Mouse (Mus musculus) hindbrain, postnatal 0 days (tissue): ENCODE measurements around the gene Ripor1. TPM values are rescaled to one million over a fixed set of nuclear protein-coding genes. Genes with fewer than 3 reads are reported as not detected.

Experiments
- ATAC-seq: fragments of 200-750 bp; cut with Nextera tagmentation; 2 replicates; pipeline ENCODE4 v1.8.0; 2017; ENCODE audit warnings: mild to moderate bottlenecking, moderate TSS enrichment, moderate library complexity
- DNase-seq: peaks from one replicate; pipeline ENCODE4 v3.0.0-alpha.2; 2015; ENCODE audit warnings: low spot score
- H3K27ac ChIP-seq: fragments of 300-500 bp; sonication (generic); 2 replicates; pipeline ENCODE4 v1.5.1; 2014; ENCODE audit warnings: mild to moderate bottlenecking
- H3K27me3 ChIP-seq: fragments of 300-500 bp; sonication (generic); 2 replicates; pipeline ENCODE4 v1.6.1; 2014; ENCODE audit warnings: low read length, mixed read lengths; ENCODE audit not compliant: insufficient read depth
- H3K36me3 ChIP-seq: fragments of 300-500 bp; sonication (generic); 2 replicates; pipeline ENCODE4 v1.6.1; 2014; ENCODE audit warnings: low read length, mixed read lengths; ENCODE audit not compliant: insufficient read depth
- H3K4me1 ChIP-seq: fragments of 300-500 bp; sonication (generic); 2 replicates; pipeline ENCODE4 v1.6.1; 2014; ENCODE audit warnings: antibody characterized with exemption, low read length, mixed read lengths; ENCODE audit not compliant: insufficient read depth
- H3K4me2 ChIP-seq: fragments of 300-500 bp; sonication (generic); 2 replicates; pipeline ENCODE4 v1.6.1; 2014; ENCODE audit warnings: low read depth, mild to moderate bottlenecking, low read length, moderate library complexity, mixed read lengths
- H3K4me3 ChIP-seq: fragments of 300-500 bp; sonication (generic); 2 replicates; pipeline ENCODE4 v1.5.1; 2014; ENCODE audit warnings: low read length
- H3K9ac ChIP-seq: fragments of 300-500 bp; sonication (generic); replicated peaks from 2 replicates; pipeline ENCODE4 v1.6.1; 2014; ENCODE audit warnings: mild to moderate bottlenecking, low read length, moderate library complexity, mixed read lengths
- H3K9me3 ChIP-seq: fragments of 300-500 bp; sonication (generic); 2 replicates; pipeline ENCODE4 v1.6.1; 2016; ENCODE audit warnings: low read length, mixed read lengths
- CTCF ChIP-seq: IDR thresholded peaks from 2 replicates; pipeline ENCODE4 v1.5.1; 2016; ENCODE audit warnings: antibody characterized with exemption, control low read depth, low read depth
- WGBS: fragments of 180-500 bp; shearing (Covaris S2); extraction: QIAGEN DNeasy Blood & Tissue Kit; methylation state at CpG from one replicate; pipeline ENCODE4 v1.1.7; 2014; 5-methylcytosine and 5-hydroxymethylcytosine counted together
- polyA plus RNA-seq: library from polyadenylated mRNA; unstranded; fragments of >200 nt; fragmentation: Nextera tagmentation; extraction: Ambion mirVana; gene quantifications from 2 replicates; pipeline ENCODE4 v1.2.1, GENCODE M21; 2015
- total RNA-seq: library from RNA; depleted of rRNA; stranded (reverse); fragments of >200 nt; gene quantifications from 2 replicates; pipeline ENCODE4 v1.2.3, GENCODE M21; 2014

The Ripor1 gene
- total and polyA plus RNA-seq, 2 experiments from 2014 or later, result 14.4 to 28.7 TPM

- Histone ChIP-seq H3K4me1 (peaks cover 7% of the 10 kb centered on the region; the same call in 1 of the 2 replicates), H3K4me2 (peak overlapping the region; percentile 95), H3K4me3 (peak overlapping the region; percentile 67), H3K36me3 (no peaks in the 10 kb centered on the region), H3K27ac (peak overlapping the region; percentile 93), H3K9ac (peak overlapping the region; percentile 95), H3K27me3 (no peaks in the 10 kb centered on the region), H3K9me3 (no peaks in the 10 kb centered on the region)
- peak; percentile 32 for ATAC-seq
- under 1% methylated on average over 31 of the region's 39 CpGs for WGBS
- DNase-seq, result peak; percentile 40
- no peak for TF ChIP-seq CTCF
Measured at GRCm38 (mm10) chr8:105605491-105606188, 585 bp downstream of the Ripor1 start.

DNA sequence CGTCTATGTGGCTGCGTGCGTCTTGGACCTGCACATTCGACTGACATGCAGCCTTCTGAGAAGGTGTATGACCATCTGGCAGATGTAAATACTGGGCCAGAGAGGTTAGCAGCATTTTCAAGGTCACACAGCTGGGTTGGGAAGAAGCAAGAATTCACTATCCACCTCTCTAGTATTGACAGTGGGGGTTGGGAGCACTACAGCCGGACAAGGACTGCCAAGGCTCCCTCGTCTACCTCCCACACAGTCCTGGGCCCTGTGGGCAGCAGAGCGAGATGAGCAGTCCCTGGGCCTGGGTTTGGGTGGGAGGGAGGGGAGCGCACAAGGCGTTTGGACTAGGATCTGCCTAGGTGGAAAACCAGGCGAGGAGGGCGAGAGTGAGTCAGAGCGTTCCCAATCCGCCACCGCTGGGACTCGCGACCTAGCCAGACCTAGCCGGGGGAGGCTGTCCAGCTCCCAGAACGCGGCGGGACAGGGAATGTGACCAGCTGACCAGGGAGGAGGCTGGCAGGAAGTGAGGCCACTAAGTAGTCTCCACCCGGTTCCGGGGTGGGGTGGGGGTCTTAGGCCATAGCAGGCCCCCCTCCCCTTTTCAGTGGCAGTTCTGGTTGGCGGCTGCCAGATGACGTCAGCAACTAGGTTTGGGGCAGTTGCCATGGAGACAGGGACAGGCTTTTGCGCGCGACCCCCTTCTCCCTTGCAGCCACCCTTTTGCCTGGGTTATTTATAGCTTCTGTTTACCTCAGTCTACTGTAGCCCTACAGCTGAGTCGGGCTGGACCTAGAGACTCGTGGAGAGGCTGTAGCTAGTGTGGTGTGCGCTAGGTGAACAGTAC is 1.4 kb downstream of the Ripor1 start:
- ATAC-seq (peak; percentile 84), DNase-seq (peak; percentile 95)
- H3K27me3 ChIP-seq, result no peaks in the 10 kb centered on the region
- H3K9ac ChIP-seq, result peak overlapping the region; percentile 95
- H3K9me3 ChIP-seq, result no peaks in the 10 kb centered on the region
- H3K4me2 ChIP-seq, result peak overlapping the region; percentile 95
- peak overlapping the region; percentile 93 for H3K27ac ChIP-seq
- H3K4me3 ChIP-seq, result peak overlapping the region; percentile 67
- H3K4me1 ChIP-seq, result peaks cover 7% of the 10 kb centered on the region; the same call in 1 of the 2 replicates
- 0 out of 2 replicates have a peak, but pooled peaks have one; percentile 6 for TF ChIP-seq CTCF
- H3K36me3 ChIP-seq, result no peaks in the 10 kb centered on the region
- under 1% methylated on average over 28 of the region's 30 CpGs for WGBS

DNA sequence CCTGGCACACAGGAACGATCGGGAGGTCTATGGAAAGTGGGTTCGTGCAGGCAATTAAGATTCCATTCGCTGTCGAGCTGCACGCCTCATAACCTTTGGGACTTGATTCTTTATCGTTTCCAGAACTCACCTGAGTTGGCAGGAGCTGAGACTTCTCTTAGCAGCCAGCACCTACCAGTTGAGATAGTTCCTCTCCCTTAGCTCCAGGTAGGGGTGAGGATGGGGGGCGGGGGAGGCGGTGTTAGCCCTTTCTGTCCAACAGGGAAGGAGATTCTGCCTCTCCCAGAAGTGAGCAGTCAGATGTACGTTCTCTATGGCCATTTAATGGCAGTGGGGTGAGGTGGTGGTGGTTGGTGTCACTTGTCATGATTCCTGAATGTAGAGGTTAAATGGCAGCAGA is 2.0 kb downstream of the Ripor1 start:
- no peak for DNase-seq
- Histone ChIP-seq H3K27ac (peak overlapping the region; percentile 93), H3K27me3 (no peaks in the 10 kb centered on the region), H3K9ac (peak overlapping the region; percentile 95), H3K4me1 (peaks cover 7% of the 10 kb centered on the region; the same call in 1 of the 2 replicates), H3K36me3 (no peaks in the 10 kb centered on the region), H3K4me3 (peak overlapping the region; percentile 67), H3K4me2 (peak overlapping the region; percentile 95), H3K9me3 (no peaks in the 10 kb centered on the region)
- no peak; the same call in 1 of the 2 replicates for TF ChIP-seq CTCF
- ATAC-seq, result no peak
- 5% methylated on average over 10 of the region's 10 CpGs for WGBS

DNA sequence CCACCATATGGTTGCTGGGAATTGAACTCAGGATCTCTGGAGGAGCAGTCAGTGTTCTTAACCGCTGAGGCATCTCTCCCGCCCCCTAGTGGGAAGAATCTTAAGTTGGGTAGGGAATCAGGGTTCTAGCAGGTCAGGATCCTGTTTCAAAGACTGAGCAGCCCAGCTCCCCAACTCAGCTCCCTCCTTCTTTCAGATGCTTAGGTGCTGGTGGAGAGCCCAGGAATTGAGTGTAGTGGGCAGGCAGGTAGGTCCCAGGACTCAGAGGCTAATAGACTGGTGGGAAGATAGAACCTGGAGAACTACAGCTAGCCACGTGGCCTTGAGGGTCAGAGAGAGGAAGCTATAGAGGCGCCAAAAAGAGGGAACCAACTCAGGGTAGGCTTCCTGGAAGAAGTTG is 2.6 kb downstream of the Ripor1 start:
- H3K36me3 ChIP-seq, result no peaks in the 10 kb centered on the region
- no peak overlapping the region for H3K4me3 ChIP-seq
- 29% methylated on average over 4 of the region's 4 CpGs for WGBS
- no peak overlapping the region for H3K9ac ChIP-seq
- DNase-seq (peak; percentile 50), ATAC-seq (no peak)
- H3K4me1 ChIP-seq, result peaks cover 7% of the 10 kb centered on the region; the same call in 1 of the 2 replicates
- TF ChIP-seq CTCF, result peak; percentile 61
- no peaks in the 10 kb centered on the region for H3K27me3 ChIP-seq
- peak overlapping the region; percentile 95; the same call in 1 of the 2 replicates for H3K4me2 ChIP-seq
- H3K27ac ChIP-seq, result no peak overlapping the region
- no peaks in the 10 kb centered on the region for H3K9me3 ChIP-seq

DNA sequence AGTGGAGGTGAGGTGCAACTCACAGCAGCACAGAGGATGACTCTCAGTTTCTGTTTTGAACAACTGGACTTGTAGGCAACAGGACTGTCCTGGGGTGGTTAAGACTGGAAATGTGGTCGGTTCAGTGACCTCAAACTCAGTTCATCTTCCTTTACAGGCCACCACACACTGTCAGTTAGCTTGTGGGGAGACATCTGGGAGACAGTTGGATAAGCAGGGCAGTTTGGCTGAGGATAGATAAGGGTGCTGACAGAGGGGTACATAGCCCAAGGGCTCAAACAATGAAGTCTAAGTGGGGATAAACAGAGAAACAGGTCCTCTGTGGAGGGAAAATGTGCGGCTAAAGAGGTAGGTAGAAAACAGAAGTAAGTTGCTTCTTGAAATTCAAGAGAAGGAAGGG is 4.3 kb downstream of the Ripor1 start:
- WGBS, result 84% methylated on average over 2 of the region's 2 CpGs
- Histone ChIP-seq H3K36me3 (no peaks in the 10 kb centered on the region), H3K4me1 (peaks cover 7% of the 10 kb centered on the region; the same call in 1 of the 2 replicates), H3K4me3 (no peak overlapping the region), H3K9me3 (no peaks in the 10 kb centered on the region), H3K4me2 (no peak overlapping the region), H3K27me3 (no peaks in the 10 kb centered on the region), H3K9ac (no peak overlapping the region), H3K27ac (no peak overlapping the region)
- ATAC-seq, result no peak
- DNase-seq, result no peak
- TF ChIP-seq CTCF, result no peak

GRCm38 (mm10) chr8:105609771-105610170 is 4.7 kb downstream of the Ripor1 start:
- Histone ChIP-seq H3K27ac (no peak overlapping the region), H3K9ac (no peak overlapping the region), H3K9me3 (no peaks in the 10 kb centered on the region), H3K4me3 (no peak overlapping the region), H3K27me3 (no peaks in the 10 kb centered on the region), H3K36me3 (no peaks in the 10 kb centered on the region), H3K4me2 (no peak overlapping the region), H3K4me1 (peaks cover 7% of the 10 kb centered on the region; the same call in 1 of the 2 replicates)
- WGBS, result 74% methylated on average over 4 of the region's 4 CpGs
- TF ChIP-seq CTCF, result no peak
- ATAC-seq (no peak), DNase-seq (no peak)
